Mouse (Mus musculus) lung, adult 2 months (tissue): ENCODE measurements around the gene Gm42906. TPM values are rescaled to one million over a fixed set of nuclear protein-coding genes. Genes with fewer than 3 reads are reported as not detected.

Experiments used
- DNase-seq: peaks from one replicate; pipeline ENCODE4 v3.0.0; 2022
- H3K4me1 ChIP-seq: fragments of 200-500 bp; 2 replicates; pipeline ENCODE4 v1.6.1; 2011; ENCODE audit warnings: low read length; ENCODE audit not compliant: control insufficient read depth, insufficient read depth
- H3K4me3 ChIP-seq: fragments of 200-500 bp; replicated peaks from 2 replicates; pipeline ENCODE3; 2011; ENCODE audit warnings: low read depth, mild to moderate bottlenecking, control low read depth, low read length; ENCODE audit errors: extremely low read depth
- CTCF ChIP-seq: fragments of 200-500 bp; IDR thresholded peaks from 2 replicates; pipeline ENCODE4 v1.5.1; 2011; ENCODE audit warnings: mild to moderate bottlenecking, low read length, control low read depth; ENCODE audit not compliant: insufficient read depth
- POLR2A ChIP-seq: fragments of 200-500 bp; IDR thresholded peaks from 2 replicates; pipeline ENCODE4 v1.6.1; 2011; ENCODE audit warnings: low read depth, mild to moderate bottlenecking, control low read depth, low read length, borderline replicate concordance; ENCODE audit errors: extremely low read depth
- WGBS: fragments of 180-500 bp; shearing (Covaris S2); methylation state at CpG from one replicate; pipeline ENCODE4 v1.1.7; 2018; 5-methylcytosine and 5-hydroxymethylcytosine counted together
- polyA plus RNA-seq: library from polyadenylated mRNA; depleted of rRNA; stranded (reverse); fragments of >200 nt; gene quantifications from 2 replicates; pipeline ENCODE4 v1.2.3, GENCODE M21; 2012

Gm42906 gene
- polyA plus RNA-seq, 1 experiment: not detected

- DNase-seq: no peak
- no peak overlapping the region for H3K4me3 ChIP-seq
- 73% methylated on average over 6 of the region's 6 CpGs for WGBS
- TF ChIP-seq CTCF (no peak), POLR2A (no peak)
- peaks cover 20% of the 10 kb centered on the region; the same call in 1 of the 2 replicates for H3K4me1 ChIP-seq
These were observed 381.8 kb downstream of the Gm42906 start for GRCm38 (mm10) chr5:151046131-151046530.

GRCm38 (mm10) chr5:151042911-151043310 lies 385.1 kb downstream of the Gm42906 start:
- DNase-seq: no peak
- H3K4me3 ChIP-seq: no peak overlapping the region
- 84% methylated on average over 5 of the region's 5 CpGs for WGBS
- TF ChIP-seq CTCF (no peak), POLR2A (no peak)
- peaks cover 9% of the 10 kb centered on the region; the same call in 1 of the 2 replicates for H3K4me1 ChIP-seq

GRCm38 (mm10) chr5:151037871-151038270 lies 390.1 kb downstream of the Gm42906 start:
- TF ChIP-seq CTCF: no peak
- TF ChIP-seq POLR2A: no peak
- DNase-seq: no peak
- 80% methylated on average over 7 of the region's 7 CpGs for WGBS
- Histone ChIP-seq H3K4me1 (no peaks in the 10 kb centered on the region), H3K4me3 (no peak overlapping the region)

- DNase-seq: no peak
- Histone ChIP-seq H3K4me3 (no peak overlapping the region), H3K4me1 (no peaks in the 10 kb centered on the region)
- no peak for TF ChIP-seq CTCF
- TF ChIP-seq POLR2A: no peak
- WGBS: 59% methylated on average over 9 of the region's 9 CpGs
These were observed 393.0 kb downstream of the Gm42906 start for GRCm38 (mm10) chr5:151034715-151035512.

- Histone ChIP-seq H3K4me1 (no peaks in the 10 kb centered on the region), H3K4me3 (no peak overlapping the region)
- no peak for DNase-seq
- WGBS: 75% methylated on average over 6 of the region's 6 CpGs
- TF ChIP-seq CTCF: no peak
- no peak for TF ChIP-seq POLR2A
These were observed 399.1 kb downstream of the Gm42906 start for GRCm38 (mm10) chr5:151028906-151029305.

- Histone ChIP-seq H3K4me3 (no peak overlapping the region), H3K4me1 (peaks cover 7% of the 10 kb centered on the region)
- DNase-seq: no peak
- TF ChIP-seq CTCF: no peak
- no peak for TF ChIP-seq POLR2A
- 74% methylated on average over 7 of the region's 7 CpGs for WGBS
These were observed 400.8 kb downstream of the Gm42906 start for GRCm38 (mm10) chr5:151027171-151027570.

- H3K4me3 ChIP-seq: no peak overlapping the region
- DNase-seq: no peak
- TF ChIP-seq CTCF: no peak
- no peak for TF ChIP-seq POLR2A
- WGBS: 64% methylated on average over 4 of the region's 4 CpGs
- peaks cover 7% of the 10 kb centered on the region for H3K4me1 ChIP-seq
These were observed 401.9 kb downstream of the Gm42906 start for GRCm38 (mm10) chr5:151026069-151026468.

- Histone ChIP-seq H3K4me1 (peaks cover 9% of the 10 kb centered on the region), H3K4me3 (no peak overlapping the region)
- TF ChIP-seq CTCF (no peak), POLR2A (no peak)
- DNase-seq: no peak
- WGBS: 88% methylated on average over 2 of the region's 2 CpGs
These were observed 403.5 kb downstream of the Gm42906 start for GRCm38 (mm10) chr5:151024483-151024882.

- no peak for DNase-seq
- no peak for TF ChIP-seq POLR2A
- WGBS: 20% methylated on average over 8 of the region's 8 CpGs
These were observed 404.5 kb downstream of the Gm42906 start for GRCm38 (mm10) chr5:151023461-151023860.

GRCm38 (mm10) chr5:151022939-151023338 lies 405.0 kb downstream of the Gm42906 start:
- DNase-seq: no peak
- no peak for TF ChIP-seq POLR2A
- no peak for TF ChIP-seq CTCF
- Histone ChIP-seq H3K4me3 (no peak overlapping the region), H3K4me1 (peaks cover 9% of the 10 kb centered on the region)
- 24% methylated on average over 1 of the region's 1 CpGs for WGBS

More at GRCm38 (mm10) chr5:151023461-151023860, 404.5 kb downstream of the Gm42906 start:
- Histone ChIP-seq H3K4me1 (peaks cover 9% of the 10 kb centered on the region), H3K4me3 (no peak overlapping the region)
